Mouse (Mus musculus): ENCODE measurements around the gene Ccdc173. TPM values are rescaled to one million over a fixed set of nuclear protein-coding genes. Genes with fewer than 3 reads are reported as not detected.
"Not testable (repeated sequence)": the region's sequence is repeated elsewhere in the genome, so short reads cannot be mapped to it uniquely, and the experiment has no call there.

Gene Ccdc173
- polyA plus RNA-seq, 1 experiment from 2014 or later = 2.7 TPM

GRCm38 (mm10) chr2:69816575-69816974 is 27.2 kb upstream of the Ccdc173 start:
- H3K27ac ChIP-seq = no peak overlapping the region
- H3K79me2 ChIP-seq (ENCODE audit: inconsistent target) = no peaks in the 10 kb centered on the region
- H3K36me3 ChIP-seq (ENCODE audit: inconsistent target) = no peaks in the 10 kb centered on the region
- WGBS (ENCODE audit: missing documents) = 77% methylated on average over 5 of the region's 5 CpGs
- H3K4me3 ChIP-seq (ENCODE audit: inconsistent target) = no peak overlapping the region

GRCm38 (mm10) chr2:69811349-69811748 is 22.0 kb upstream of the Ccdc173 start:
- not testable (repeated sequence) for H3K4me3 ChIP-seq (ENCODE audit: inconsistent target); H3K36me3 ChIP-seq (ENCODE audit: inconsistent target); H3K79me2 ChIP-seq (ENCODE audit: inconsistent target); H3K27ac ChIP-seq
- 77% methylated on average over 7 of the region's 7 CpGs for whole genome bisulfite sequencing (ENCODE audit: missing documents)

- 86% methylated on average over 15 of the region's 15 CpGs for WGBS (ENCODE audit: missing documents)
- no peak overlapping the region for H3K4me3 ChIP-seq (ENCODE audit: inconsistent target)
- H3K27ac ChIP-seq = no peak overlapping the region
- no peaks in the 10 kb centered on the region for H3K36me3 ChIP-seq (ENCODE audit: inconsistent target)
- no peaks in the 10 kb centered on the region for H3K79me2 ChIP-seq (ENCODE audit: inconsistent target)
These were observed 20.8 kb upstream of the Ccdc173 start for GRCm38 (mm10) chr2:69810169-69810568.

- not testable (repeated sequence) for H3K79me2 ChIP-seq (ENCODE audit: inconsistent target); H3K36me3 ChIP-seq (ENCODE audit: inconsistent target); H3K4me3 ChIP-seq (ENCODE audit: inconsistent target); H3K27ac ChIP-seq
- 93% methylated on average over 4 of the region's 9 CpGs for WGBS (ENCODE audit: missing documents)
These were observed 15.3 kb upstream of the Ccdc173 start for GRCm38 (mm10) chr2:69804663-69805062.

- Histone ChIP-seq H3K79me2 (ENCODE audit: inconsistent target) (no peaks in the 10 kb centered on the region), H3K36me3 (ENCODE audit: inconsistent target) (no peaks in the 10 kb centered on the region), H3K4me3 (ENCODE audit: inconsistent target) (no peak overlapping the region), H3K27ac (no peak overlapping the region)
- 75% methylated on average over 8 of the region's 8 CpGs for WGBS (ENCODE audit: missing documents)
These were observed 14.4 kb upstream of the Ccdc173 start for GRCm38 (mm10) chr2:69803756-69804155.

GRCm38 (mm10) chr2:69802911-69803312 is 13.5 kb upstream of the Ccdc173 start:
- Histone ChIP-seq H3K79me2 (ENCODE audit: inconsistent target) (no peaks in the 10 kb centered on the region), H3K36me3 (ENCODE audit: inconsistent target) (no peaks in the 10 kb centered on the region), H3K4me3 (ENCODE audit: inconsistent target) (no peak overlapping the region), H3K27ac (no peak overlapping the region)
- 56% methylated on average over 4 of the region's 5 CpGs for WGBS (ENCODE audit: missing documents)

- Histone ChIP-seq H3K36me3 (ENCODE audit: inconsistent target) (peaks cover 34% of the 10 kb centered on the region), H3K27ac (no peak overlapping the region), H3K79me2 (ENCODE audit: inconsistent target) (peaks cover 6% of the 10 kb centered on the region; the same call in 1 of the 2 replicates), H3K4me3 (ENCODE audit: inconsistent target) (no peak overlapping the region)
- WGBS (ENCODE audit: missing documents) = 71% methylated on average over 3 of the region's 4 CpGs
These were observed 1.3 kb upstream of the Ccdc173 start for GRCm38 (mm10) chr2:69790722-69791121.

- peak overlapping the region; percentile 19 for H3K27ac ChIP-seq
- peaks cover 6% of the 10 kb centered on the region; the same call in 1 of the 2 replicates for H3K79me2 ChIP-seq (ENCODE audit: inconsistent target)
- H3K4me3 ChIP-seq (ENCODE audit: inconsistent target) = peak overlapping the region; percentile 66
- 5% methylated on average over 10 of the region's 10 CpGs for WGBS (ENCODE audit: missing documents)
- H3K36me3 ChIP-seq (ENCODE audit: inconsistent target) = peaks cover 30% of the 10 kb centered on the region
These were observed 910 bp upstream of the Ccdc173 start for GRCm38 (mm10) chr2:69790285-69790684.

GRCm38 (mm10) chr2:69788974-69789373 is 401 bp downstream of the Ccdc173 start:
- Histone ChIP-seq H3K27ac (no peak overlapping the region), H3K79me2 (ENCODE audit: inconsistent target) (peaks cover 6% of the 10 kb centered on the region; the same call in 1 of the 2 replicates), H3K36me3 (ENCODE audit: inconsistent target) (peaks cover 18% of the 10 kb centered on the region), H3K4me3 (ENCODE audit: inconsistent target) (peak overlapping the region; percentile 66)
- WGBS (ENCODE audit: missing documents) = 38% methylated on average over 7 of the region's 9 CpGs

- Histone ChIP-seq H3K27ac (peak overlapping the region; percentile 62; the same call in 1 of the 2 replicates), H3K79me2 (ENCODE audit: inconsistent target) (no peaks in the 10 kb centered on the region), H3K36me3 (ENCODE audit: inconsistent target) (no peaks in the 10 kb centered on the region), H3K4me3 (ENCODE audit: inconsistent target) (no peak overlapping the region)
- 61% methylated on average over 5 of the region's 5 CpGs for WGBS (ENCODE audit: missing documents)
These were observed 10.6 kb downstream of the Ccdc173 start for GRCm38 (mm10) chr2:69778836-69779177.

GRCm38 (mm10) chr2:69777985-69778835 is 11.2 kb downstream of the Ccdc173 start:
- H3K79me2 ChIP-seq (ENCODE audit: inconsistent target) = no peaks in the 10 kb centered on the region
- H3K36me3 ChIP-seq (ENCODE audit: inconsistent target) = no peaks in the 10 kb centered on the region
- peak overlapping the region; percentile 3; the same call in 1 of the 2 replicates for H3K4me3 ChIP-seq (ENCODE audit: inconsistent target)
- 12% methylated on average over 7 of the region's 7 CpGs for WGBS (ENCODE audit: missing documents)
- H3K27ac ChIP-seq = peak overlapping the region; percentile 62

GRCm38 (mm10) chr2:69773331-69773730 is 16.0 kb downstream of the Ccdc173 start:
- Histone ChIP-seq H3K79me2 (ENCODE audit: inconsistent target) (no peaks in the 10 kb centered on the region), H3K36me3 (ENCODE audit: inconsistent target) (no peaks in the 10 kb centered on the region), H3K4me3 (ENCODE audit: inconsistent target) (no peak overlapping the region), H3K27ac (no peak overlapping the region)
- WGBS (ENCODE audit: missing documents) = 93% methylated on average over 3 of the region's 3 CpGs

- no peaks in the 10 kb centered on the region for H3K36me3 ChIP-seq (ENCODE audit: inconsistent target)
- H3K79me2 ChIP-seq (ENCODE audit: inconsistent target) = no peaks in the 10 kb centered on the region
- H3K27ac ChIP-seq = no peak overlapping the region
- WGBS (ENCODE audit: missing documents) = 100% methylated on average over 1 of the region's 1 CpGs
- no peak overlapping the region for H3K4me3 ChIP-seq (ENCODE audit: inconsistent target)
These were observed 24.7 kb downstream of the Ccdc173 start for GRCm38 (mm10) chr2:69764716-69765115.

- Histone ChIP-seq H3K27ac (no peak overlapping the region), H3K79me2 (ENCODE audit: inconsistent target) (no peaks in the 10 kb centered on the region), H3K36me3 (ENCODE audit: inconsistent target) (no peaks in the 10 kb centered on the region), H3K4me3 (ENCODE audit: inconsistent target) (no peak overlapping the region)
- WGBS (ENCODE audit: missing documents) = 94% methylated on average over 4 of the region's 4 CpGs
These were observed 26.0 kb downstream of the Ccdc173 start for GRCm38 (mm10) chr2:69763340-69763739.

GRCm38 (mm10) chr2:69760980-69761379 is 28.4 kb downstream of the Ccdc173 start:
- no peak overlapping the region for H3K4me3 ChIP-seq (ENCODE audit: inconsistent target)
- no peaks in the 10 kb centered on the region for H3K36me3 ChIP-seq (ENCODE audit: inconsistent target)
- WGBS (ENCODE audit: missing documents) = 93% methylated on average over 5 of the region's 5 CpGs
- no peak overlapping the region for H3K27ac ChIP-seq
- no peaks in the 10 kb centered on the region for H3K79me2 ChIP-seq (ENCODE audit: inconsistent target)
